Mouse (Mus musculus): ENCODE data around the gene Pde2a. TPM values are rescaled to one million over a fixed set of nuclear protein-coding genes. Genes with fewer than 3 reads are reported as not detected.

Pde2a gene
- total and polyA plus RNA-seq, 3 experiments, result 41.6 to 57.1 (median 56.0) TPM

DNA sequence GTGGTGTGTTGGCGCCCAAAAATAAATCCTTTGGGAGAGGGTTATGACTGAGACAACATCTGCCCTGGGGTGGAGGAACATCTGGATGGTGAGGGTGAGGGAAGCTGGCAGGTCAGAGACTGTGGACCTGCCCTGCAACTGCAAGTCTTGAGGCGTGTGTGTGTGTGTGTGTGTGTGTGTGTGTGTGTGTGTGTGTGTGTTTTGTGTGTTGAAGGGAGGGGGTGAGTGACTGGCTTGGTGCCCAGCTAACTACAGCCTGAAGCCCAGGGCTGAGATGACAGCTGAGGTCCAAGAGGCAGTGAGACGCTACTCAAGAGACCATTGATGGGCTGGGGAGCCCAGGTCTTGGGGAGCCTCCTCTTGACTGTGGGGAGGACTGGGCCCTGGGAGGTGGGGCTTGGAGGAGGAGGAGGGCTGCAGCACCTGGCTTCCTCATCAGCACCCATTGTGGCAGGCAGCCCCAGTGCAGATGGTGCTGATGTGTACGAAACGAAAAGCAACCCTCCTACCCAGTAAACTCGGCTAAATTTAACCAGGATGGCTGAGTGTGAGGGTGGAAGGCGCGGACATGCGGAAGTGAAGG is 61.1 kb downstream of the Pde2a start:
- intact Hi-C loops (cut with DNase I), result no loop called here
- peaks cover 7% of the 10 kb centered on the region; the same call in 1 of the 2 replicates for H3K36me3 ChIP-seq (ENCODE audit: control insufficient read depth, insufficient read depth, low read length)
- no peaks in the 10 kb centered on the region for H3K79me2 ChIP-seq (replicated peaks; ENCODE audit: control insufficient read depth, insufficient read depth, low read length)
- H3K9ac ChIP-seq (ENCODE audit: low read depth, low read length), result no peak overlapping the region
- H3K27me3 ChIP-seq (ENCODE audit: control insufficient read depth, insufficient read depth, low read length), result no peaks in the 10 kb centered on the region
- TF ChIP-seq POLR2A (IDR thresholded peaks at IDR 0.05; ENCODE audit: insufficient read depth, low read depth, low read length), result no peak
- no peak for TF ChIP-seq CTCF (IDR thresholded peaks at IDR 0.05)
- TF ChIP-seq EP300 (IDR thresholded peaks at IDR 0.05; ENCODE audit: insufficient read depth, low read depth, low read length), result no peak
- 35% methylated on average over 9 of the region's 9 CpGs for WGBS
- H3K4me3 ChIP-seq, result no peak overlapping the region
- DNase-seq, result no peak
- H3K4me1 ChIP-seq (ENCODE audit: control insufficient read depth, insufficient read depth, low read length), result peaks cover 36% of the 10 kb centered on the region
- H3K27ac ChIP-seq, result peak overlapping the region; percentile 47

DNA sequence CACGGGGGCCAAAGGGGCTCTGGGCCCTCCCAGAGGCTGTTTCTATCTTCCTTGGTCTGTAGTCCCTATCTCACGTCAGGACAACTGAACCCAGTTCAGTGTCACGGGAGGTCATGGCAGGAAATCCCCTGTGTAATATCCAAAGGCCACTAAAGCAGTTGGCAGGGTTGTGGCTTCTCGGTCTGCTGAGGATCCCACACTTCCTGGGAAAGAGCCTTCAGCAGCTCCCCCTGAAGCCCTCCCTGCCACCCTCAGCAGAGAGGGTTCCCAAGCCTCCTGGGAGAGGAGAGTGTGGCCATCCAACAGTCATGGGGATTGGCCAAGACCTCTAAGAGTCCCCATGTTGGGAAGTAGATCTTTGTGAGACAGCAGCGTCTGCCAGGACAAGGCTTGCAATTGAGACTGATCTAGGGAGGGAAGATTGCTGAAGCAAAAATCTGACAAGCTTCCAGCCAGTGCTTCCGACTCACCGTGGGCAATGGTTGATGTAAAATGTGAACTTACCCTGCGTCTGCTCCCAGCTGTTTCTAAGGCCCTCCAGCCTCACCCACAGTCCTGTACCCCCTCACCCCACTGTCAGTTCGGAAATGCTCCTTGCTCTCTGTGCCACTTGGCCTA is 62.1 kb downstream of the Pde2a start:
- peak in 1 of 2 experiments; percentile 30 for DNase-seq
- intact Hi-C loops (cut with DNase I), result loop anchor here (2.0 kb wide), 1 partner anchor 19 kb away; no protein-coding TSS in a partner anchor
- Histone ChIP-seq H3K9ac (ENCODE audit: low read depth, low read length) (no peak overlapping the region), H3K79me2 (replicated peaks; ENCODE audit: control insufficient read depth, insufficient read depth, low read length) (no peaks in the 10 kb centered on the region), H3K27me3 (ENCODE audit: control insufficient read depth, insufficient read depth, low read length) (no peaks in the 10 kb centered on the region), H3K4me1 (ENCODE audit: control insufficient read depth, insufficient read depth, low read length) (peaks cover 31% of the 10 kb centered on the region), H3K36me3 (ENCODE audit: control insufficient read depth, insufficient read depth, low read length) (peaks cover 7% of the 10 kb centered on the region; the same call in 1 of the 2 replicates), H3K27ac (peak overlapping the region; percentile 47), H3K4me3 (no peak overlapping the region)
- WGBS, result 28% methylated on average over 9 of the region's 9 CpGs
- TF ChIP-seq CTCF (IDR thresholded peaks at IDR 0.05) (no peak), POLR2A (IDR thresholded peaks at IDR 0.05; ENCODE audit: insufficient read depth, low read depth, low read length) (no peak), EP300 (IDR thresholded peaks at IDR 0.05; ENCODE audit: insufficient read depth, low read depth, low read length) (no peak)

DNA sequence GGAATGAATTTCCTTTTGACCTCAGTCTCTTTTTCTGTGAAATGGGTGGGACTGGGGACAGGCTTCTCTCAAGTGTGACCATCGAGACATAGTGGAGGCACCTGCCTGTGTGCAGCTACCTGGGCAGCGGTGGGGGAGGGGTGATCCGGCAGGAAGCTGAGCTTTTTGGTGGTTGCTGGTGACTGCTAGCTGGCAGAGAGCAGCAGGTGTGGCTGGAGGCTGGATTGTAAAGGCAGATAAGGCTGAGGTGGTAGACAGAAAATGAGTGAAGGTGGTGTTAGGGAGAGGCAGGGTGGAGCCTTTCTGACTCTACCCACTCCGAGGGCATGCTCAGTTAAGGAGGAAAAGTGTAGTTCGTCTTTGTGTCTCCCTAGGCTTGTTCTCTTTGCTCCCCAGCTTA is 65.6 kb downstream of the Pde2a start:
- no peak overlapping the region for H3K27ac ChIP-seq
- peaks cover 2% of the 10 kb centered on the region for H3K36me3 ChIP-seq (ENCODE audit: control insufficient read depth, insufficient read depth, low read length)
- no peak overlapping the region for H3K4me3 ChIP-seq
- intact Hi-C loops (cut with DNase I), result no loop called here
- no peak for TF ChIP-seq CTCF (IDR thresholded peaks at IDR 0.05)
- TF ChIP-seq EP300 (IDR thresholded peaks at IDR 0.05; ENCODE audit: insufficient read depth, low read depth, low read length), result no peak
- no peak for TF ChIP-seq POLR2A (IDR thresholded peaks at IDR 0.05; ENCODE audit: insufficient read depth, low read depth, low read length)
- H3K79me2 ChIP-seq (replicated peaks; ENCODE audit: control insufficient read depth, insufficient read depth, low read length), result no peaks in the 10 kb centered on the region
- H3K27me3 ChIP-seq (ENCODE audit: control insufficient read depth, insufficient read depth, low read length), result no peaks in the 10 kb centered on the region
- H3K9ac ChIP-seq (ENCODE audit: low read depth, low read length), result no peak overlapping the region
- 88% methylated on average over 5 of the region's 5 CpGs for WGBS
- H3K4me1 ChIP-seq (ENCODE audit: control insufficient read depth, insufficient read depth, low read length), result peaks cover 20% of the 10 kb centered on the region
- DNase-seq, result no peak

DNA sequence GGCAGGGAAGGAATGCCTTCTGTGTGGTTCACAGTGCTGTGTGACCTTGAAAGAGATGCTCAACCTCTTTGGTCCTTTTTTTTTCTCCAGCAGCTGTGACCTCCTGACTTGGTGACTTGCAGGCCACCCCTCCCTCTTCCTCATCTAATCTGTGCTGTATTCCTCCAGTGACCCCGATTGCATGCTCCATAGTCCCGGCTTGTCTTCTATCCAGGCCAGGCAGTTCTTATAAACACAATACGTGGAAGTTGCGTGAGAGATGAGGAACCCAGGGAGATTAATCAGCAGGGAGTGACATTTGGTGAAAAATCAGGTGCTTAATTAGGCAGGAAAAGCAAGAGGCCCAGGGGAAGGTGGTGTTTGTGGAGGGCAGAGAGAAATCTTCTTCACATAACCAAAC is 69.5 kb downstream of the Pde2a start:
- no peaks in the 10 kb centered on the region for H3K79me2 ChIP-seq (replicated peaks; ENCODE audit: control insufficient read depth, insufficient read depth, low read length)
- WGBS, result 49% methylated on average over 4 of the region's 4 CpGs
- DNase-seq, result peak in 1 of 2 experiments; percentile 41
- peaks cover 5% of the 10 kb centered on the region; the same call in 1 of the 2 replicates for H3K4me1 ChIP-seq (ENCODE audit: control insufficient read depth, insufficient read depth, low read length)
- TF ChIP-seq EP300 (IDR thresholded peaks at IDR 0.05; ENCODE audit: insufficient read depth, low read depth, low read length), result peak; percentile 65; the same call in 1 of the 2 replicates
- no peak for TF ChIP-seq POLR2A (IDR thresholded peaks at IDR 0.05; ENCODE audit: insufficient read depth, low read depth, low read length)
- no peak for TF ChIP-seq CTCF (IDR thresholded peaks at IDR 0.05)
- intact Hi-C loops (cut with DNase I), result no loop called here
- H3K4me3 ChIP-seq, result no peak overlapping the region
- H3K36me3 ChIP-seq (ENCODE audit: control insufficient read depth, insufficient read depth, low read length), result no peaks in the 10 kb centered on the region; the same call in 1 of the 2 replicates
- H3K27me3 ChIP-seq (ENCODE audit: control insufficient read depth, insufficient read depth, low read length), result no peaks in the 10 kb centered on the region
- peak overlapping the region; percentile 33 for H3K27ac ChIP-seq
- no peak overlapping the region for H3K9ac ChIP-seq (ENCODE audit: low read depth, low read length)

DNA sequence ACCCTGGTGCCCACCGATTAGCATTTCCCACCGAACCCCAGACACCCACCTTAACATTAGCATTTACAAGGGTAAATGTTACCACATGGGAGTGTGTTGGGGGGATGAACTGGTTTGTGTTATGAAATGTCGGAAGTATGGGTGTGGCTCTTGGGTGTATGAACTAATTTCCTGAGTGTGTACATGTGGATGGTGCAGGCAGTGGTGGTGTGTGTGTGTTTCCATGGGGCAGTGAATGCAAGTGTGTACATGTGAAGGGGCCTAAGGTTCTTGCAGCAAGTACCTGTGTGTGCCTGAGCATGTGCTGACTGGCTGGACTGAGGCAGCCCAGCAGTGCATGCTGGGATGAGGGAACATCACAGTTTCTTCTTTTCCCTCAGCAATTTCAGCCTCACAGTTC is 76.9 kb downstream of the Pde2a start:
- no peak overlapping the region for H3K9ac ChIP-seq (ENCODE audit: low read depth, low read length)
- H3K27me3 ChIP-seq (ENCODE audit: control insufficient read depth, insufficient read depth, low read length), result no peaks in the 10 kb centered on the region
- no peak overlapping the region for H3K4me3 ChIP-seq
- TF ChIP-seq POLR2A (IDR thresholded peaks at IDR 0.05; ENCODE audit: insufficient read depth, low read depth, low read length) (no peak), EP300 (IDR thresholded peaks at IDR 0.05; ENCODE audit: insufficient read depth, low read depth, low read length) (no peak), CTCF (IDR thresholded peaks at IDR 0.05) (no peak)
- DNase-seq, result no peak
- H3K27ac ChIP-seq, result peak overlapping the region; percentile 55
- no peaks in the 10 kb centered on the region for H3K36me3 ChIP-seq (ENCODE audit: control insufficient read depth, insufficient read depth, low read length)
- H3K79me2 ChIP-seq (replicated peaks; ENCODE audit: control insufficient read depth, insufficient read depth, low read length), result no peaks in the 10 kb centered on the region
- intact Hi-C loops (cut with DNase I), result no loop called here
- H3K4me1 ChIP-seq (ENCODE audit: control insufficient read depth, insufficient read depth, low read length), result peaks cover 13% of the 10 kb centered on the region
- WGBS, result 42% methylated on average over 3 of the region's 3 CpGs

DNA sequence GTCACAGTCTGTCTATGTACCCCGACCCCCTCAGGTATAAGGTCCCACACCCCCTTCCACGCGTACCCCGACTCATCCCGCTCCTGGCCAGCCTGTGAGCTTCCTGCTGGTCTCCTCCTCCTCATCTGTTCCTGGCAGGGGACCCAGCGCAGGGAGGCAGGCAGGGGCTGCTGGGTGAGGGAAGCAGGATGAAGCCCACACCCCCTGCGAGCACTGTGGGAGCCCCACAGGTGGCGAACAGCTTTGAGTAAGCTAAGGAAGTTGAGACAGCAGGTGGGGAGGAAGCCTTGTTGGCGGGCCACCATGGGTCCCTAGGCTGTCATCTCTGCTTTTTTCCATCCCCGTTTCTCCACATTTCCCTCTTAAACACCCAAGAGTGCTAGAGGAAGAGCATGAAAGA is 77.8 kb downstream of the Pde2a start:
- intact Hi-C loops (cut with DNase I), result no loop called here

More for the DNA sequence above, 77.8 kb downstream of the Pde2a start:
- no peak for DNase-seq
- Histone ChIP-seq H3K9ac (ENCODE audit: low read depth, low read length) (no peak overlapping the region), H3K79me2 (replicated peaks; ENCODE audit: control insufficient read depth, insufficient read depth, low read length) (no peaks in the 10 kb centered on the region), H3K4me3 (no peak overlapping the region), H3K4me1 (ENCODE audit: control insufficient read depth, insufficient read depth, low read length) (peaks cover 13% of the 10 kb centered on the region), H3K36me3 (ENCODE audit: control insufficient read depth, insufficient read depth, low read length) (no peaks in the 10 kb centered on the region), H3K27me3 (ENCODE audit: control insufficient read depth, insufficient read depth, low read length) (no peaks in the 10 kb centered on the region), H3K27ac (no peak overlapping the region)
- TF ChIP-seq CTCF (IDR thresholded peaks at IDR 0.05) (no peak), POLR2A (IDR thresholded peaks at IDR 0.05; ENCODE audit: insufficient read depth, low read depth, low read length) (no peak), EP300 (IDR thresholded peaks at IDR 0.05; ENCODE audit: insufficient read depth, low read depth, low read length) (no peak)
- 58% methylated on average over 10 of the region's 10 CpGs for WGBS
